23 mouse cellular contexts compared by ENCODE assay signal in the genomic region with DNA sequence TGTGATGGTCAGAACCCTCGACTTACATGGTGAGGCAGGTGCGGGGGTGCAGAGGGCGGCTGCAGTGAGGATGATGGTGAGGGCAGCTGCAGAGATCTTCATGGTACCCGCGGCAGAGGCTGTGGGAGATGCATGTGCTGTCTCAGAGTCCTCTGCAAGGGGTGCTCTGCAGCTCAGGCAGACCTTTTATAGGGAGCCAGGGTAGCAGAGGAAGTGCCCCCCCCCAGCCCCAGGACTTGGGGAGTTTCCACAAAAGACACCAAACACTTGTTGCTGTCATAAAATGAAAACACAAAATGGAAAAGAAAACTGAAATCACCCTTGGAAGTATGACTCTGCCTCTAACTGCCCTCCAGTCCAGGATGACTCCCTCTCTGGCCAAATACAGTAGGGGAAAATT. TPM values are rescaled to one million over a fixed set of nuclear protein-coding genes. Genes with fewer than 3 reads are reported as not detected.
A peak's percentile ranks its signal among the peaks of the same experiment; 100 is the strongest.
DNase-seq lines count a peak whose midpoint lies in the region; ATAC-seq and TF ChIP-seq lines count a peak whose summit lies in the region.
"Had no signal": no experiment of that assay in that cellular context is flagged by ENCODE, and none has a peak within 500 bp of the region (broad histone marks: within the 10 kb centered on the region; RNA-seq: fewer than 3 reads in every experiment).

Gene Ccl5, minus strand, starts transcription at position 159 of the 400 bp plus-strand sequence.

- ATAC-seq in liver, postnatal 0 days, result no peak
- no peak for ATAC-seq in liver, embryonic 11.5 days (replicated peaks; ENCODE audit: low FRiP score)
- ATAC-seq in erythroid progenitor cell, adult 5-6 weeks (replicated peaks; ENCODE audit: low FRiP score, poor library complexity, severe bottlenecking), result 0 out of 2 replicates have a peak, but pooled peaks have one; percentile 20
- no peak for ATAC-seq in midbrain, embryonic 15.5 days (replicated peaks)
- ATAC-seq: forebrain, embryonic 15.5 days had no signal

- no peaks in the 10 kb centered on the region for H3K36me3 ChIP-seq in liver, postnatal 0 days (replicated peaks; ENCODE audit: insufficient read depth, low read length)
- H3K36me3 ChIP-seq in liver, embryonic 11.5 days (ENCODE audit: control insufficient read depth, insufficient read depth, low read length), result no peaks in the 10 kb centered on the region
- no peaks in the 10 kb centered on the region for H3K36me3 ChIP-seq in myocyte (ENCODE audit: control insufficient read depth, insufficient read depth)
- H3K36me3 ChIP-seq in midbrain, embryonic 15.5 days (replicated peaks), result no peaks in the 10 kb centered on the region
- H3K36me3 ChIP-seq: embryonic facial prominence, embryonic 13.5 days; forebrain, embryonic 15.5 days; limb, embryonic 12.5 days; liver, embryonic 13.5 days; neural tube, embryonic 12.5 days had no signal

- no peak for TF ChIP-seq POLR2A in myocyte (IDR thresholded peaks at IDR 0.05; ENCODE audit: insufficient read length, low read depth)

- H3K4me2 ChIP-seq in liver, postnatal 0 days (ENCODE audit: low read depth, low read length), result no peak within 1 kb of the TSS
- no peak within 1 kb of the TSS for H3K4me2 ChIP-seq in liver, embryonic 11.5 days
- H3K4me2 ChIP-seq in myocyte (ENCODE audit: low read depth), result no peak within 1 kb of the TSS
- no peak within 1 kb of the TSS for H3K4me2 ChIP-seq in midbrain, embryonic 15.5 days
- H3K4me2 ChIP-seq: embryonic facial prominence, embryonic 13.5 days; forebrain, embryonic 15.5 days; heart, embryonic 11.5 days; limb, embryonic 12.5 days; liver, embryonic 13.5 days; neural tube, embryonic 12.5 days had no signal

- DNase-seq in liver, postnatal 0 days, result no peak
- no peak for DNase-seq in liver, embryonic 11.5 days (ENCODE audit: low spot score)
- peak; percentile 39 for DNase-seq in CD4-positive helper T cell, adult 2 months (ENCODE audit: low read depth, low spot score)
- no peak for DNase-seq in cerebellum, adult 11-12 months
- DNase-seq: adrenal gland, adult 2 months; cerebellum, adult 9-11 months; heart, postnatal 10 days; kidney, postnatal 4 days; liver, embryonic 13.5 days had no signal

- peaks cover 6% of the 10 kb centered on the region for H3K4me1 ChIP-seq in liver, postnatal 0 days (ENCODE audit: insufficient read depth)
- H3K4me1 ChIP-seq in liver, embryonic 11.5 days (replicated peaks; ENCODE audit: control insufficient read depth, insufficient read depth, low read length), result no peaks in the 10 kb centered on the region
- H3K4me1 ChIP-seq in midbrain, embryonic 15.5 days, result no peaks in the 10 kb centered on the region; the same call in 1 of the 2 replicates
- H3K4me1 ChIP-seq: liver, embryonic 13.5 days; neural tube, embryonic 12.5 days had no signal

- H3ac ChIP-seq in myocyte (ENCODE audit: control insufficient read depth, insufficient read length), result no peak within 1 kb of the TSS

- no peaks in the 10 kb centered on the region for H3K27me3 ChIP-seq in liver, postnatal 0 days (ENCODE audit: insufficient read depth, low read length)
- H3K27me3 ChIP-seq in liver, embryonic 11.5 days (replicated peaks; ENCODE audit: control insufficient read depth, insufficient read depth, low read length), result no peaks in the 10 kb centered on the region
- no peaks in the 10 kb centered on the region for H3K27me3 ChIP-seq in myocyte (ENCODE audit: control insufficient read depth, insufficient read depth, insufficient read length)
- no peaks in the 10 kb centered on the region for H3K27me3 ChIP-seq in midbrain, embryonic 15.5 days (replicated peaks)
- H3K27me3 ChIP-seq: embryonic facial prominence, embryonic 13.5 days; forebrain, embryonic 15.5 days; limb, embryonic 12.5 days; liver, embryonic 13.5 days; neural tube, embryonic 12.5 days had no signal

- H3K9ac ChIP-seq in liver, postnatal 0 days (replicated peaks), result no peak within 1 kb of the TSS
- H3K9ac ChIP-seq in liver, embryonic 11.5 days (ENCODE audit: low read depth, low read length), result no peak within 1 kb of the TSS
- H3K9ac ChIP-seq in midbrain, embryonic 15.5 days, result no peak within 1 kb of the TSS
- H3K9ac ChIP-seq: embryonic facial prominence, embryonic 13.5 days; forebrain, embryonic 15.5 days; limb, embryonic 12.5 days; liver, embryonic 13.5 days; neural tube, embryonic 12.5 days had no signal

- WGBS in liver, postnatal 0 days (ENCODE audit: insufficient replicate concordance), result 77% methylated on average over 5 of the region's 5 CpGs
- WGBS in liver, embryonic 11.5 days, result 81% methylated on average over 5 of the region's 5 CpGs
- WGBS in midbrain, embryonic 15.5 days, result 90% methylated on average over 5 of the region's 5 CpGs

- TF ChIP-seq EP300 in liver, postnatal 0 days (IDR thresholded peaks at IDR 0.05; ENCODE audit: low read depth), result no peak

- H3K27ac ChIP-seq in liver, postnatal 0 days (ENCODE audit: low read depth), result no peak within 1 kb of the TSS
- no peak within 1 kb of the TSS for H3K27ac ChIP-seq in liver, embryonic 11.5 days (ENCODE audit: low read depth, low read length)
- H3K27ac ChIP-seq in midbrain, embryonic 15.5 days, result no peak within 1 kb of the TSS
- H3K27ac ChIP-seq: embryonic facial prominence, embryonic 13.5 days; forebrain, embryonic 15.5 days; limb, embryonic 12.5 days; liver, embryonic 13.5 days; neural tube, embryonic 12.5 days had no signal

- H3K4me3 ChIP-seq in liver, postnatal 0 days (ENCODE audit: low read depth, low read length), result no peak within 1 kb of the TSS
- no peak within 1 kb of the TSS for H3K4me3 ChIP-seq in liver, embryonic 11.5 days (ENCODE audit: low read depth, low read length)
- no peak within 1 kb of the TSS for H3K4me3 ChIP-seq in myocyte
- no peak within 1 kb of the TSS for H3K4me3 ChIP-seq in midbrain, embryonic 15.5 days
- H3K4me3 ChIP-seq: embryonic facial prominence, embryonic 13.5 days; forebrain, embryonic 15.5 days; limb, embryonic 12.5 days; liver, embryonic 13.5 days; neural tube, embryonic 12.5 days had no signal

- TF ChIP-seq CTCF in liver, postnatal 0 days (IDR thresholded peaks at IDR 0.05; ENCODE audit: low read depth), result no peak

- H3K9me3 ChIP-seq in liver, postnatal 0 days (ENCODE audit: low read length), result no peaks in the 10 kb centered on the region
- no peaks in the 10 kb centered on the region for H3K9me3 ChIP-seq in liver, embryonic 11.5 days (ENCODE audit: control insufficient read depth, low read length)
- H3K9me3 ChIP-seq in midbrain, embryonic 15.5 days, result no peaks in the 10 kb centered on the region
- H3K9me3 ChIP-seq: embryonic facial prominence, embryonic 13.5 days; forebrain, embryonic 15.5 days; limb, embryonic 12.5 days; liver, embryonic 13.5 days; neural tube, embryonic 12.5 days had no signal

- no peaks in the 10 kb centered on the region for H3K79me2 ChIP-seq in myocyte (ENCODE audit: control insufficient read depth, insufficient read depth)

TF ChIP-seq in myocyte, 11 proteins besides CTCF, POLR2A, EP300 and RAD21:
- TF ChIP-seq MYOD1 (IDR thresholded peaks at IDR 0.05; ENCODE audit: control insufficient read depth in 1 of 3, insufficient read length in 2 of 3, low read depth in 2 of 3) (no peak), USF1 (IDR thresholded peaks at IDR 0.05; ENCODE audit: low read depth) (no peak), SRF (IDR thresholded peaks at IDR 0.05; ENCODE audit: control insufficient read depth, insufficient read length, low read depth) (no peak), MYOG (IDR thresholded peaks at IDR 0.05; ENCODE audit: control insufficient read depth in 1 of 3, insufficient read depth in 1 of 3, insufficient read length in 2 of 3, low read depth in 2 of 3) (no peak), TCF12 (IDR thresholded peaks at IDR 0.05; ENCODE audit: insufficient read depth, poor library complexity, severe bottlenecking) (no peak)

RNA-seq across cellular contexts. Expression of gene Ccl5, which starts in this region (rescaled TPM):
- polyA plus RNA-seq in liver, postnatal 0 days (2015; fragmentation: Nextera tagmentation; extraction: Ambion mirVana), result 8.6 and 12.7 TPM in 2 replicates
- not detected in 2 replicates for polyA plus RNA-seq in liver, embryonic 11.5 days (2014; fragmentation: Nextera tagmentation; extraction: Ambion mirVana)
- total RNA-seq in erythroid progenitor cell, adult 5-6 weeks (2015; ENCODE audit: low replicate concordance), result 11.5 and 25.6 TPM in 2 replicates
- 4.6 TPM in 1 of 2 replicates, not detected in the other for total RNA-seq in erythroid progenitor cell, adult 5-6 weeks (2017; ENCODE audit: low replicate concordance)
- polyA plus RNA-seq in myocyte (2012; fragmentation: generic; extraction: Trizol), result 10.4 TPM
- polyA plus RNA-seq in midbrain, embryonic 15.5 days (2015; fragmentation: Nextera tagmentation; extraction: Ambion mirVana), result 0.89 TPM in 1 of 2 replicates, not detected in the other
- total RNA-seq: gastrocnemius, adult 18-20 months; gastrocnemius, postnatal 4 days; heart, postnatal 10 days; layer of hippocampus, postnatal 14 days; left cerebral cortex, postnatal 10 days; midbrain, postnatal 0 days had no signal
- polyA plus RNA-seq: embryonic facial prominence, embryonic 13.5 days; forebrain, embryonic 15.5 days; heart, embryonic 11.5 days; kidney, embryonic 14.5 days; limb, embryonic 12.5 days; midbrain, postnatal 0 days; neural tube, embryonic 12.5 days had no signal
